Mouse (Mus musculus) heart, postnatal 0 days (tissue): Measurements from ENCODE around the gene Swt1.

ENCODE experiments used
- CTCF ChIP-seq: IDR thresholded peaks from 2 replicates; pipeline ENCODE4 v1.5.1; 2016; ENCODE audit warnings: antibody characterized with exemption, control low read depth, low read depth
- EP300 ChIP-seq: IDR thresholded peaks from 2 replicates; pipeline ENCODE4 v1.6.1; 2016; ENCODE audit warnings: antibody characterized with exemption, low read depth

DNA sequence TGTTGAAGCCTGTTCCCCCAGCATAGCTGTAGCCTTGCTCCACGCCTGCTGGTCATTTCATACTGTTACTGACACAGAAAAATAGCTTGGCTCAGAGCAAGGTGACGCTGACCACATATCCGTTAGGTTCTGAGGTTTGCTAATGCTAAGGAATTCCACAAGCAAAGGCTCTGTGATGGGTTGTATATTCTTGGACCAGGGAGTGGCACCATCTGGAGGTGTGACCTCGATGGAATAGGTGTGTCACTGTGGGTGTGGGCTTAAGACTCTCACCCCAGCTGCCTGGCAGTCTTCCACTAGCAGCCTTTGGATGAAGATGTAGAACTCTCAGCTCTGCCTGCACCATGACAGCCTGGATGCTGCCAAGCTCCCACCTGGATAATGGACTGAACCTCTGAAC lies 38.3 kb upstream of the Swt1 start:
- TF ChIP-seq CTCF (no peak), EP300 (no peak)
